Mouse (Mus musculus) mammary gland, adult 2 months (tissue): ENCODE results near the gene Moxd1. TPM values are rescaled to one million over a fixed set of nuclear protein-coding genes. Genes with fewer than 3 reads are reported as not detected.

Source experiments
- polyA plus RNA-seq: library from polyadenylated mRNA; depleted of rRNA; stranded (reverse); fragments of >200 nt; gene quantifications from 2 replicates; pipeline ENCODE4 v1.2.3, GENCODE M21; 2012; ENCODE audit warnings: low replicate concordance; rRNA removed

Gene Moxd1
- polyA plus RNA-seq, result 5.7 and 19.1 TPM in 2 replicates

DNA sequence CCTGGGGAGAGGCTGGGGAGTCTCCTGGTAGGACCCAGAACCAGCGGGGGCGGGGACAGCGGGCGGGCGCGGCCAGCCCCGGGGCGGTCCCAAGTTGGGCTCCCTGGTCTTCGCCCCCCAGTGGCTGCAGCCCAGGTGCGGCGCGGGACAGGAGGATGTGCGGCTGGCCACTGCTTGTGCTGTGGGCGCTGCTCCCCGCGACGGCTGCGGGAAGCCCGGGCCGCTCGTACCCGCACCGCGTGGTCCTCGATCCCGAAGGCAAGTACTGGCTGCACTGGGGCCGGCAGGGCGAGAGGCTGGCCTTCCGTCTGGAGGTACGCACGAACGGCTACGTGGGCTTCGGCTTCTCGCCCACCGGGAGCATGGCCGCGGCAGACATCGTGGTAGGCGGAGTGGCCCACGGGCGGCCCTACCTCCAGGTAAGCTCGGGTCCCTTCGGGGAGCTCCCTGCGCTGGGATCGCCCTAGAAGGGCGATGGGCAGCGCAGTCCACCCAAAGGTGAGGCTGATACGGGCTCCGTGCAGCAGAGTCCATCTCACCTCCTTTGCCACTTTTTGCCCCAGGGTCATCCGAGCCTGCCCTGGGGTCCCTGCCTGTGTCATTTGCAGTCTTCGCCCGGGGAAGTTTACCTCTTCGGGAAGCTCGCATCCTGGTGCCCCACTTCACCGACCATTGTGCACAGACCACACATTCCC lies at the start of gene Moxd1:
Moxd1 (plus strand) TSS at position 69 of the 695 bp plus-strand sequence.

Other genes with a start within 250 kb of the Moxd1 start
- not detected in 2 replicates for gene Taar6, start 237.9 kb upstream of the Moxd1 start, polyA plus RNA-seq
- gene Taar7a, start 230.0 kb upstream of the Moxd1 start, polyA plus RNA-seq, result not detected in 2 replicates
- gene Taar7b, start 223.6 kb upstream of the Moxd1 start, polyA plus RNA-seq, result not detected in 2 replicates
- gene Taar7d, start 196.3 kb upstream of the Moxd1 start, polyA plus RNA-seq, result not detected in 2 replicates
- gene Taar7e, start 185.9 kb upstream of the Moxd1 start, polyA plus RNA-seq, result not detected in 2 replicates
- not detected in 2 replicates for gene Taar7f, start 174.0 kb upstream of the Moxd1 start, polyA plus RNA-seq
- not detected in 2 replicates for gene Taar8a, start 147.0 kb upstream of the Moxd1 start, polyA plus RNA-seq
- not detected in 2 replicates for gene Taar8b, start 131.2 kb upstream of the Moxd1 start, polyA plus RNA-seq
- gene Taar8c, start 121.6 kb upstream of the Moxd1 start, polyA plus RNA-seq, result not detected in 2 replicates
- gene Taar9, start 114.0 kb upstream of the Moxd1 start, polyA plus RNA-seq, result not detected in 2 replicates
- 28.8 and 34.8 TPM in 2 replicates for gene Stx7, start 74.2 kb upstream of the Moxd1 start, polyA plus RNA-seq